ENCODE assay signal across 16 mouse cellular contexts in genomic region chr11:6119312-6119711, GRCm38 (mm10). TPM values are rescaled to one million over a fixed set of nuclear protein-coding genes. Genes with fewer than 3 reads are reported as not detected.
DNase-seq lines count a peak whose midpoint lies in the region.
"Had no signal": no experiment of that assay in that cellular context is flagged by ENCODE, and none has a peak within 500 bp of the region (broad histone marks: within the 10 kb centered on the region; RNA-seq: fewer than 3 reads in every experiment).

No protein-coding gene starts in this region.

- no peak overlapping the region for H3K4me3 ChIP-seq in limb, embryonic 10.5 days
- H3K4me3 ChIP-seq: erythroblast, embryonic 14.5 days; neural tube, embryonic 15.5 days had no signal

- peaks cover 62% of the 10 kb centered on the region for H3K36me3 ChIP-seq in limb, embryonic 10.5 days

- 93% methylated on average over 11 of the region's 11 CpGs for WGBS in limb, embryonic 10.5 days

- intact Hi-C loops in left cerebral cortex, postnatal 14 days (cut with DNase I) = loop anchor here (5.0 kb wide), 1 partner anchor 68 kb away; no protein-coding TSS in a partner anchor

- no peaks in the 10 kb centered on the region for H3K4me1 ChIP-seq in limb, embryonic 10.5 days
- H3K4me1 ChIP-seq: neural tube, embryonic 15.5 days had no signal

- H3K27me3 ChIP-seq in limb, embryonic 10.5 days (ENCODE audit: low read depth, poor library complexity, severe bottlenecking) = no peaks in the 10 kb centered on the region
- H3K27me3 ChIP-seq: CH12.LX; neural tube, embryonic 15.5 days had no signal

- peak; percentile 86 for DNase-seq in right cerebral cortex, adult 18-20 months
- DNase-seq in right cerebral cortex, postnatal 4 days = no peak
- DNase-seq in frontal cortex, postnatal 25 days (ENCODE audit: low spot score in 2 of 2) = peak; percentile 28 to 44
- peak; percentile 65 to 67 for DNase-seq in left cerebral cortex, postnatal 14 days (ENCODE audit: low spot score in 2 of 2)
- peak; percentile 85 for DNase-seq in telencephalon, adult 2 months (ENCODE audit: low read depth, low spot score)
- DNase-seq in limb, embryonic 10.5 days (ENCODE audit: low spot score) = no peak
- DNase-seq in liver = no peak
- no peak for DNase-seq in testis, postnatal 10 days (ENCODE audit: low spot score)
- DNase-seq: forebrain, postnatal 0 days; heart, postnatal 14 days; kidney, adult 9 months; lung, embryonic 14.5 days; thymus, postnatal 36 days had no signal

- no peaks in the 10 kb centered on the region for H3K9me3 ChIP-seq in limb, embryonic 10.5 days (replicated peaks)
- H3K9me3 ChIP-seq: neural tube, embryonic 15.5 days had no signal

- H3K27ac ChIP-seq in limb, embryonic 10.5 days = no peak overlapping the region
- H3K27ac ChIP-seq: neural tube, embryonic 15.5 days had no signal

RNA-seq across cellular contexts. Expression of gene Camk2b, which starts 53.1 kb away (rescaled TPM):
- total RNA-seq in left cerebral cortex, postnatal 14 days (2021) = 100 to 1,000 TPM; 771 to 777 TPM
- 0.35 and 0.68 TPM in 2 replicates for polyA plus RNA-seq in limb, embryonic 10.5 days (2016; fragmentation: Nextera tagmentation; extraction: Ambion mirVana)
- polyA plus RNA-seq: erythroblast, embryonic 14.5 days had no signal

Comparison
In these comparisons a context has a peak if more than half of its experiments do, and no peak if none do; other contexts are left out.
1. DNase-seq: peak in right cerebral cortex, adult 18-20 months (single experiment), frontal cortex, postnatal 25 days (2 of 2), left cerebral cortex, postnatal 14 days (2 of 2) and telencephalon, adult 2 months (single experiment); none in right cerebral cortex, postnatal 4 days (single experiment), limb, embryonic 10.5 days (single experiment), liver (single experiment) and testis, postnatal 10 days (single experiment).